ENCODE assay signal across 8 mouse cellular contexts in genomic region chr5:113607941-113608431, GRCm38 (mm10). TPM values are rescaled to one million over a fixed set of nuclear protein-coding genes. Genes with fewer than 3 reads are reported as not detected.
DNase-seq lines count a peak whose midpoint lies in the region; ATAC-seq and TF ChIP-seq lines count a peak whose summit lies in the region.

No protein-coding gene starts in this region.

- 0 out of 2 replicates have a peak overlapping the region, but pooled peaks have one; percentile 15 for H3K27ac ChIP-seq in forebrain, postnatal 0 days (ENCODE audit: low read depth, low read length)
- peak overlapping the region; percentile 7; the same call in 1 of the 2 replicates for H3K27ac ChIP-seq in intestine, postnatal 0 days (ENCODE audit: low read depth, low read length)

- no peaks in the 10 kb centered on the region for H3K9me3 ChIP-seq in forebrain, postnatal 0 days (ENCODE audit: low read length)
- no peaks in the 10 kb centered on the region for H3K9me3 ChIP-seq in intestine, postnatal 0 days (ENCODE audit: control insufficient read depth)

- H3K36me3 ChIP-seq in forebrain, postnatal 0 days (ENCODE audit: insufficient read depth): no peaks in the 10 kb centered on the region
- H3K36me3 ChIP-seq in intestine, postnatal 0 days (ENCODE audit: control insufficient read depth, insufficient read depth): no peaks in the 10 kb centered on the region

- no peak overlapping the region for H3K9ac ChIP-seq in forebrain, postnatal 0 days
- no peak overlapping the region for H3K9ac ChIP-seq in intestine, postnatal 0 days (ENCODE audit: low read depth, low read length)

- peak; percentile 21 for DNase-seq in embryo, embryonic 10 days (ENCODE audit: low spot score)
- no peak for DNase-seq in embryo, embryonic 9.5 days (ENCODE audit: extremely low spot score)
- peak; percentile 77 for DNase-seq in 3T3-L1 (ENCODE audit: low read depth, low spot score)
- peak; percentile 34 for DNase-seq in forebrain, postnatal 0 days
- DNase-seq in urinary bladder, adult 18-20 months (ENCODE audit: low spot score in 2 of 2): no peak
- DNase-seq in layer of hippocampus, postnatal 25 days (ENCODE audit: extremely low spot score in 1 of 2, low spot score in 1 of 2): no peak
- no peak for DNase-seq in spleen, postnatal 14 days (ENCODE audit: low spot score in 2 of 2)

- 0 out of 2 replicates have a peak, but pooled peaks cover 3% of the 10 kb centered on the region for H3K4me1 ChIP-seq in forebrain, postnatal 0 days (ENCODE audit: insufficient read depth)
- H3K4me1 ChIP-seq in intestine, postnatal 0 days (replicated peaks; ENCODE audit: control insufficient read depth, insufficient read depth, low read length): no peaks in the 10 kb centered on the region

- no peak overlapping the region for H3K4me2 ChIP-seq in forebrain, postnatal 0 days (ENCODE audit: low read depth)
- H3K4me2 ChIP-seq in intestine, postnatal 0 days (replicated peaks; ENCODE audit: low read depth): no peak overlapping the region

- 23% methylated on average over 13 of the region's 13 CpGs for WGBS in forebrain, postnatal 0 days
- WGBS in intestine, postnatal 0 days: 18% methylated on average over 13 of the region's 13 CpGs

- no peak overlapping the region for H3K4me3 ChIP-seq in forebrain, postnatal 0 days (ENCODE audit: low read depth, low read length)
- no peak overlapping the region for H3K4me3 ChIP-seq in intestine, postnatal 0 days (ENCODE audit: low read depth, low read length)

- TF ChIP-seq CTCF in forebrain, postnatal 0 days (IDR thresholded peaks at IDR 0.05; ENCODE audit: low read depth): no peak
- no peak for TF ChIP-seq CTCF in intestine, postnatal 0 days (IDR thresholded peaks at IDR 0.05; ENCODE audit: low read depth)

- no peak for ATAC-seq in forebrain, postnatal 0 days
- ATAC-seq in intestine, postnatal 0 days: no peak

- no peaks in the 10 kb centered on the region for H3K27me3 ChIP-seq in forebrain, postnatal 0 days (ENCODE audit: insufficient read depth, low read length)
- no peaks in the 10 kb centered on the region for H3K27me3 ChIP-seq in intestine, postnatal 0 days (replicated peaks; ENCODE audit: control insufficient read depth, insufficient read depth, low read length)

RNA-seq across cellular contexts. Expression of gene Cmklr1, which starts 42.2 kb away (rescaled TPM):
- total RNA-seq in forebrain, postnatal 0 days (2014; rRNA removed): 0.92 and 2.7 TPM in 2 replicates
- 0.72 and 1.4 TPM in 2 replicates for polyA plus RNA-seq in forebrain, postnatal 0 days (2015; fragmentation: Nextera tagmentation; extraction: Ambion mirVana)
- polyA plus RNA-seq in intestine, postnatal 0 days (2015; fragmentation: Nextera tagmentation; extraction: Ambion mirVana): 2.1 and 2.9 TPM in 2 replicates
- total RNA-seq in layer of hippocampus, postnatal 25 days (2021): 1 to 10 TPM; 3.3 to 5.4 TPM

Comparison
In these comparisons a context has a peak if more than half of its experiments do, and no peak if none do; other contexts are left out.
1. DNase-seq: peak in embryo, embryonic 10 days (single experiment), 3T3-L1 (single experiment) and forebrain, postnatal 0 days (single experiment); none in embryo, embryonic 9.5 days (single experiment), urinary bladder, adult 18-20 months (0 of 2), layer of hippocampus, postnatal 25 days (0 of 2) and spleen, postnatal 14 days (0 of 2).